ENCODE assay signal across 11 mouse cellular contexts in genomic region chr8:123978926-123979325, GRCm38 (mm10). TPM values are rescaled to one million over a fixed set of nuclear protein-coding genes. Genes with fewer than 3 reads are reported as not detected.
A peak's percentile ranks its signal among the peaks of the same experiment; 100 is the strongest.
DNase-seq lines count a peak whose midpoint lies in the region; ATAC-seq and TF ChIP-seq lines count a peak whose summit lies in the region.
"Had no signal": no experiment of that assay in that cellular context is flagged by ENCODE, and none has a peak within 500 bp of the region (broad histone marks: within the 10 kb centered on the region; RNA-seq: fewer than 3 reads in every experiment).

No protein-coding gene starts in this region.

- H3K4me3 ChIP-seq in heart, postnatal 0 days (ENCODE audit: low read depth, low read length), result no peak overlapping the region
- H3K4me3 ChIP-seq in MEL (ENCODE audit: control insufficient read depth in 1 of 2, insufficient read depth in 1 of 2, low read depth in 2 of 2, low read length in 2 of 2), result peak overlapping the region; percentile 7 to 13; a peak in 1 of 4 replicates
- peak overlapping the region; percentile 97 for H3K4me3 ChIP-seq in liver, embryonic 16.5 days (ENCODE audit: low read depth, low read length)

- peak overlapping the region; percentile 35; the same call in 1 of the 2 replicates for H3K4me2 ChIP-seq in heart, postnatal 0 days (ENCODE audit: low read depth, low read length)
- peak overlapping the region; percentile 62 for H3K4me2 ChIP-seq in liver, embryonic 16.5 days (ENCODE audit: low read depth, low read length)
- H3K4me2 ChIP-seq: hindbrain, embryonic 14.5 days had no signal

- no peak for ATAC-seq in heart, postnatal 0 days (ENCODE audit: insufficient read depth, low read depth)
- peak; percentile 37 for ATAC-seq in common myeloid progenitor, adult 5-6 weeks (replicated peaks; ENCODE audit: low read depth, poor library complexity, severe bottlenecking)
- ATAC-seq in liver, embryonic 16.5 days (ENCODE audit: low read depth), result peak; percentile 81

- no peak for DNase-seq in heart, postnatal 0 days (ENCODE audit: low spot score)
- no peak for DNase-seq in heart, adult 18-20 months
- DNase-seq in MEL (ENCODE audit: low read depth, low spot score), result peak; percentile 89
- no peak for DNase-seq in right cerebral cortex, postnatal 10 days (ENCODE audit: low spot score in 2 of 2)
- no peak for DNase-seq in layer of hippocampus, adult 8-10 months (ENCODE audit: low spot score in 2 of 2)
- DNase-seq in gastrocnemius, postnatal 10 days, result no peak
- DNase-seq: cerebellum, postnatal 25 days; right cerebral cortex, adult 18-20 months had no signal

- peak overlapping the region; percentile 64; the same call in 1 of the 2 replicates for H3K27ac ChIP-seq in heart, postnatal 0 days (ENCODE audit: low read depth)
- H3K27ac ChIP-seq in MEL (ENCODE audit: control insufficient read depth, low read depth, low read length), result peak overlapping the region; percentile 72
- peak overlapping the region; percentile 99 for H3K27ac ChIP-seq in liver, embryonic 16.5 days (ENCODE audit: low read length)
- H3K27ac ChIP-seq: hindbrain, embryonic 14.5 days had no signal

- no peaks in the 10 kb centered on the region for H3K36me3 ChIP-seq in heart, postnatal 0 days (replicated peaks; ENCODE audit: control insufficient read depth, insufficient read depth, low read length)
- H3K36me3 ChIP-seq in MEL (ENCODE audit: control insufficient read depth in 1 of 2, insufficient read depth in 2 of 2, low read length in 2 of 2), result peaks cover 8 to 39% of the 10 kb centered on the region in 2 experiments
- H3K36me3 ChIP-seq in liver, embryonic 16.5 days (ENCODE audit: control insufficient read depth, insufficient read depth), result peaks cover 49% of the 10 kb centered on the region

- H3K4me1 ChIP-seq in heart, postnatal 0 days (ENCODE audit: control insufficient read depth, insufficient read depth), result peaks cover 10% of the 10 kb centered on the region
- peaks cover 25 to 47% of the 10 kb centered on the region in 2 experiments for H3K4me1 ChIP-seq in MEL (ENCODE audit: control insufficient read depth in 1 of 2, insufficient read depth in 2 of 2, low read length in 2 of 2)
- peaks cover 50% of the 10 kb centered on the region for H3K4me1 ChIP-seq in liver, embryonic 16.5 days (ENCODE audit: control insufficient read depth, low read depth, low read length)

- no peaks in the 10 kb centered on the region for H3K27me3 ChIP-seq in heart, postnatal 0 days (ENCODE audit: control insufficient read depth, insufficient read depth, low read length)
- H3K27me3 ChIP-seq in MEL (ENCODE audit: control insufficient read depth in 1 of 2, insufficient read depth in 2 of 2, low read length in 2 of 2), result no peaks in the 10 kb centered on the region
- no peaks in the 10 kb centered on the region for H3K27me3 ChIP-seq in liver, embryonic 16.5 days (ENCODE audit: control insufficient read depth, insufficient read depth, low read depth, low read length)

- TF ChIP-seq CTCF in heart, postnatal 0 days (IDR thresholded peaks at IDR 0.05; ENCODE audit: low read depth), result no peak
- TF ChIP-seq CTCF in MEL (IDR thresholded peaks at IDR 0.05 in 2 of 3, conservative IDR thresholded peaks at IDR 0.05 in 1 of 3; ENCODE audit: control insufficient read depth in 1 of 3, insufficient read depth in 1 of 3, low read depth in 2 of 3, low read length in 3 of 3, poor library complexity in 1 of 3, severe bottlenecking in 1 of 3), result no peak

- no peak; a peak in 1 of 4 replicates for TF ChIP-seq POLR2A in MEL (IDR thresholded peaks at IDR 0.05; ENCODE audit: control insufficient read depth in 1 of 2, insufficient read depth in 1 of 2, low read depth in 1 of 2, low read length in 2 of 2, poor library complexity in 1 of 2)

- no peak for TF ChIP-seq EP300 in heart, postnatal 0 days (IDR thresholded peaks at IDR 0.05; ENCODE audit: low read depth)
- TF ChIP-seq EP300 in MEL (IDR thresholded peaks at IDR 0.05; ENCODE audit: low read depth in 1 of 2, low read length in 2 of 2), result peak; percentile 56 to 64; a peak in 3 of 4 replicates

- 31% methylated on average over 8 of the region's 8 CpGs for WGBS in heart, postnatal 0 days
- WGBS in liver, embryonic 16.5 days (ENCODE audit: insufficient replicate concordance), result 15% methylated on average over 8 of the region's 8 CpGs

- no peak overlapping the region for H3K9ac ChIP-seq in heart, postnatal 0 days (replicated peaks; ENCODE audit: low read depth, low read length)
- peak overlapping the region; percentile 34 for H3K9ac ChIP-seq in MEL (ENCODE audit: control insufficient read depth, low read depth, low read length, poor library complexity, severe bottlenecking)
- H3K9ac ChIP-seq in liver, embryonic 16.5 days (ENCODE audit: low read depth, low read length), result peak overlapping the region; percentile 100
- H3K9ac ChIP-seq: hindbrain, embryonic 14.5 days had no signal

- H3K79me2 ChIP-seq in MEL (ENCODE audit: control insufficient read depth, insufficient read depth, low read length, poor library complexity), result peaks cover 25% of the 10 kb centered on the region

- H3K9me3 ChIP-seq in heart, postnatal 0 days (replicated peaks; ENCODE audit: control insufficient read depth, low read length), result no peaks in the 10 kb centered on the region
- no peaks in the 10 kb centered on the region for H3K9me3 ChIP-seq in MEL (replicated peaks; ENCODE audit: insufficient read depth, low read length)
- H3K9me3 ChIP-seq in liver, embryonic 16.5 days (replicated peaks; ENCODE audit: control insufficient read depth, low read length), result no peaks in the 10 kb centered on the region; the same call in 1 of the 2 replicates

- no peak for TF ChIP-seq RAD21 in MEL (IDR thresholded peaks at IDR 0.05; ENCODE audit: low read depth, low read length)

TF ChIP-seq in MEL, 35 proteins besides CTCF, POLR2A, EP300 and RAD21 (continues in another document):
- TF ChIP-seq SMC3 (IDR thresholded peaks at IDR 0.05; ENCODE audit: low read depth, low read length) (no peak), ETS1 (IDR thresholded peaks at IDR 0.05; ENCODE audit: low read depth, low read length) (peak; percentile 73; the same call in 1 of the 2 replicates), MAZ (IDR thresholded peaks at IDR 0.05; ENCODE audit: low read depth, low read length) (peak; percentile 97), TCF12 (IDR thresholded peaks at IDR 0.05; ENCODE audit: low read depth, low read length) (peak; percentile 63; the same call in 1 of the 2 replicates), BHLHE40 (IDR thresholded peaks at IDR 0.05; ENCODE audit: borderline replicate concordance, low read depth, low read length) (peak; percentile 89), MXI1 (IDR thresholded peaks at IDR 0.05; ENCODE audit: low read depth, low read length) (peak; percentile 69; the same call in 1 of the 2 replicates), ZKSCAN1 (IDR thresholded peaks at IDR 0.05; ENCODE audit: low read depth, low read length) (no peak), TAL1 (IDR thresholded peaks at IDR 0.05; ENCODE audit: low read length) (peak; percentile 59)

RNA-seq across cellular contexts. Expression of gene Abcb10, which starts 4.0 kb away (rescaled TPM):
- total RNA-seq in heart, postnatal 0 days (2014; rRNA removed; ENCODE audit: low replicate concordance), result 34.5 and 48.2 TPM in 2 replicates
- polyA plus RNA-seq in heart, postnatal 0 days (2015; fragmentation: Nextera tagmentation; extraction: Ambion mirVana), result 17.1 and 17.2 TPM in 2 replicates
- 10 to 100 TPM; 43.3 to 52.1 TPM for total RNA-seq in heart, adult 18-20 months (2021)
- total RNA-seq in MEL (2012; rRNA removed), result 26.1 and 37.8 TPM in 2 replicates
- polyA plus RNA-seq in MEL (2012; ENCODE audit: insufficient read depth in 1 of 2, insufficient read length in 2 of 2, low read depth in 1 of 2, low replicate concordance in 2 of 2, missing spikeins in 1 of 2), result 10 to 100 TPM; 32.6 to 33.7 TPM
- total RNA-seq in common myeloid progenitor, adult 5-6 weeks (2017), result 20.2 and 21.1 TPM in 2 replicates
- 130 and 131 TPM in 2 replicates for polyA plus RNA-seq in liver, embryonic 16.5 days (2015; fragmentation: Nextera tagmentation; extraction: Ambion mirVana)
- total RNA-seq in layer of hippocampus, adult 8-10 months (2022), result 10 to 100 TPM; 17.6 to 20.3 (median 18.6) TPM
- 10 to 100 TPM; 13.2 to 13.3 TPM for total RNA-seq in gastrocnemius, postnatal 10 days (2021)

RNA-seq across cellular contexts. Expression of gene Nup133, which starts 29.9 kb away (rescaled TPM):
- 14.8 and 20.3 TPM in 2 replicates for total RNA-seq in heart, postnatal 0 days (2014; rRNA removed; ENCODE audit: low replicate concordance)
- polyA plus RNA-seq in heart, postnatal 0 days (2015; fragmentation: Nextera tagmentation; extraction: Ambion mirVana), result 9.8 and 10.2 TPM in 2 replicates
- total RNA-seq in heart, adult 18-20 months (2021), result 10 to 100 TPM; 10.9 to 11.0 TPM
- 44.8 and 49.6 TPM in 2 replicates for total RNA-seq in MEL (2012; rRNA removed)
- 10 to 100 TPM; 58.0 to 58.1 TPM for polyA plus RNA-seq in MEL (2012; ENCODE audit: insufficient read depth in 1 of 2, insufficient read length in 2 of 2, low read depth in 1 of 2, low replicate concordance in 2 of 2, missing spikeins in 1 of 2)
- 29.4 and 36.8 TPM in 2 replicates for total RNA-seq in common myeloid progenitor, adult 5-6 weeks (2017)
- 18.1 and 18.7 TPM in 2 replicates for polyA plus RNA-seq in liver, embryonic 16.5 days (2015; fragmentation: Nextera tagmentation; extraction: Ambion mirVana)
- total RNA-seq in layer of hippocampus, adult 8-10 months (2022), result 10 to 100 TPM; 23.0 to 24.4 (median 24.1) TPM
- 10 to 100 TPM; 11.6 to 14.2 TPM for total RNA-seq in gastrocnemius, postnatal 10 days (2021)

RNA-seq across cellular contexts. Expression of gene Taf5l, which starts 42.3 kb away (rescaled TPM):
- total RNA-seq in heart, postnatal 0 days (2014; rRNA removed; ENCODE audit: low replicate concordance), result 31.8 and 46.3 TPM in 2 replicates
- polyA plus RNA-seq in heart, postnatal 0 days (2015; fragmentation: Nextera tagmentation; extraction: Ambion mirVana), result 14.1 and 17.2 TPM in 2 replicates
- total RNA-seq in heart, adult 18-20 months (2021), result 10 to 100 TPM; 12.1 to 13.5 TPM
- 85.9 and 86.3 TPM in 2 replicates for total RNA-seq in MEL (2012; rRNA removed)
- 10 to 100 TPM in 1 of 2 experiments, not detected in 1; 88.4 TPM for polyA plus RNA-seq in MEL (2012; ENCODE audit: insufficient read depth in 1 of 2, insufficient read length in 2 of 2, low read depth in 1 of 2, low replicate concordance in 2 of 2, missing spikeins in 1 of 2)
- 45.6 and 46.5 TPM in 2 replicates for total RNA-seq in common myeloid progenitor, adult 5-6 weeks (2017)
- 18.8 and 19.6 TPM in 2 replicates for polyA plus RNA-seq in liver, embryonic 16.5 days (2015; fragmentation: Nextera tagmentation; extraction: Ambion mirVana)
- 10 to 100 TPM; 20.2 to 22.4 (median 21.2) TPM for total RNA-seq in layer of hippocampus, adult 8-10 months (2022)
- total RNA-seq in gastrocnemius, postnatal 10 days (2021), result 10 to 100 TPM; 15.5 to 15.6 TPM

RNA-seq across cellular contexts. Expression of gene Urb2, which starts 42.4 kb away (rescaled TPM):
- 9.8 and 11.7 TPM in 2 replicates for total RNA-seq in heart, postnatal 0 days (2014; rRNA removed; ENCODE audit: low replicate concordance)
- polyA plus RNA-seq in heart, postnatal 0 days (2015; fragmentation: Nextera tagmentation; extraction: Ambion mirVana), result 0.74 and 0.97 TPM in 2 replicates
- 1 to 10 TPM; 6.7 to 7.2 TPM for total RNA-seq in heart, adult 18-20 months (2021)
- 39.7 and 40.1 TPM in 2 replicates for total RNA-seq in MEL (2012; rRNA removed)
- polyA plus RNA-seq in MEL (2012; ENCODE audit: insufficient read depth in 1 of 2, insufficient read length in 2 of 2, low read depth in 1 of 2, low replicate concordance in 2 of 2, missing spikeins in 1 of 2), result 10 to 100 TPM; 31.6 to 82.4 TPM
- total RNA-seq in common myeloid progenitor, adult 5-6 weeks (2017), result 25.4 and 28.0 TPM in 2 replicates
- 2.3 and 2.4 TPM in 2 replicates for polyA plus RNA-seq in liver, embryonic 16.5 days (2015; fragmentation: Nextera tagmentation; extraction: Ambion mirVana)
- 10 to 100 TPM; 11.1 to 13.8 (median 12.6) TPM for total RNA-seq in layer of hippocampus, adult 8-10 months (2022)
- total RNA-seq in gastrocnemius, postnatal 10 days (2021), result 1 to 10 TPM; 7.4 to 8.4 TPM
